Mouse (Mus musculus): ENCODE data around the gene Olfr463. TPM values are rescaled to one million over a fixed set of nuclear protein-coding genes. Genes with fewer than 3 reads are reported as not detected.

Olfr463 gene
- polyA plus RNA-seq, 1 experiment from 2014 or later, result not detected

- Histone ChIP-seq H3K4me3 (replicated peaks; ENCODE audit: low read length) (no peak overlapping the region), H3K36me3 (ENCODE audit: control insufficient read depth, insufficient read depth) (no peaks in the 10 kb centered on the region), H3K9me3 (ENCODE audit: control insufficient read depth, low read length) (no peaks in the 10 kb centered on the region), H3K9ac (replicated peaks; ENCODE audit: low read depth, low read length) (no peak overlapping the region), H3K27ac (ENCODE audit: low read length) (no peak overlapping the region), H3K4me1 (replicated peaks; ENCODE audit: control insufficient read depth, insufficient read depth, low read length) (peaks cover 11% of the 10 kb centered on the region), H3K27me3 (replicated peaks; ENCODE audit: control insufficient read depth, insufficient read depth, low read length) (no peaks in the 10 kb centered on the region), H3K4me2 (ENCODE audit: low read length) (no peak overlapping the region)
- no peak for ATAC-seq
- 87% methylated on average over 7 of the region's 7 CpGs for WGBS
These were observed 42.6 kb downstream of the Olfr463 start for GRCm38 (mm10) chr11:87854550-87854949.

GRCm38 (mm10) chr11:87853597-87853954 lies 43.6 kb downstream of the Olfr463 start:
- ATAC-seq, result peak; percentile 57
- Histone ChIP-seq H3K4me1 (replicated peaks; ENCODE audit: control insufficient read depth, insufficient read depth, low read length) (peaks cover 11% of the 10 kb centered on the region), H3K36me3 (ENCODE audit: control insufficient read depth, insufficient read depth) (no peaks in the 10 kb centered on the region), H3K9ac (replicated peaks; ENCODE audit: low read depth, low read length) (peak overlapping the region; percentile 58), H3K4me3 (replicated peaks; ENCODE audit: low read length) (peak overlapping the region; percentile 53), H3K9me3 (ENCODE audit: control insufficient read depth, low read length) (no peaks in the 10 kb centered on the region), H3K27ac (ENCODE audit: low read length) (peak overlapping the region; percentile 66), H3K27me3 (replicated peaks; ENCODE audit: control insufficient read depth, insufficient read depth, low read length) (no peaks in the 10 kb centered on the region), H3K4me2 (ENCODE audit: low read length) (peak overlapping the region; percentile 62)
- 33% methylated on average over 8 of the region's 8 CpGs for WGBS

- peaks cover 11% of the 10 kb centered on the region for H3K4me1 ChIP-seq (replicated peaks; ENCODE audit: control insufficient read depth, insufficient read depth, low read length)
- 4% methylated on average over 40 of the region's 40 CpGs for WGBS
- no peaks in the 10 kb centered on the region for H3K36me3 ChIP-seq (ENCODE audit: control insufficient read depth, insufficient read depth)
- peak within 1 kb of the TSS; percentile 62 for H3K4me2 ChIP-seq (ENCODE audit: low read length)
- peak within 1 kb of the TSS; percentile 58 for H3K9ac ChIP-seq (replicated peaks; ENCODE audit: low read depth, low read length)
- no peaks in the 10 kb centered on the region for H3K27me3 ChIP-seq (replicated peaks; ENCODE audit: control insufficient read depth, insufficient read depth, low read length)
- peak within 1 kb of the TSS; percentile 66 for H3K27ac ChIP-seq (ENCODE audit: low read length)
- no peaks in the 10 kb centered on the region for H3K9me3 ChIP-seq (ENCODE audit: control insufficient read depth, low read length)
- peak; percentile 99 for ATAC-seq
- peak within 1 kb of the TSS; percentile 53 for H3K4me3 ChIP-seq (replicated peaks; ENCODE audit: low read length)
These were observed 44.2 kb downstream of the Olfr463 start, which contains the start of gene Mks1 for GRCm38 (mm10) chr11:87852690-87853596. Gene Mks1 (plus strand): TSS chr11:87853215.

GRCm38 (mm10) chr11:87847884-87848283 lies 49.3 kb downstream of the Olfr463 start:
- Histone ChIP-seq H3K4me1 (replicated peaks; ENCODE audit: control insufficient read depth, insufficient read depth, low read length) (peaks cover 4% of the 10 kb centered on the region; the same call in 1 of the 2 replicates), H3K27ac (ENCODE audit: low read length) (no peak overlapping the region), H3K27me3 (replicated peaks; ENCODE audit: control insufficient read depth, insufficient read depth, low read length) (no peaks in the 10 kb centered on the region), H3K36me3 (ENCODE audit: control insufficient read depth, insufficient read depth) (no peaks in the 10 kb centered on the region), H3K4me3 (replicated peaks; ENCODE audit: low read length) (no peak overlapping the region), H3K4me2 (ENCODE audit: low read length) (no peak overlapping the region), H3K9ac (replicated peaks; ENCODE audit: low read depth, low read length) (no peak overlapping the region), H3K9me3 (ENCODE audit: control insufficient read depth, low read length) (no peaks in the 10 kb centered on the region)
- WGBS, result 62% methylated on average over 6 of the region's 6 CpGs
- no peak for ATAC-seq

- WGBS, result 86% methylated on average over 12 of the region's 12 CpGs
- no peaks in the 10 kb centered on the region for H3K27me3 ChIP-seq (replicated peaks; ENCODE audit: control insufficient read depth, insufficient read depth, low read length)
- H3K27ac ChIP-seq (ENCODE audit: low read length), result no peak overlapping the region
- H3K4me3 ChIP-seq (replicated peaks; ENCODE audit: low read length), result no peak overlapping the region
- H3K9ac ChIP-seq (replicated peaks; ENCODE audit: low read depth, low read length), result no peak overlapping the region
- H3K36me3 ChIP-seq (ENCODE audit: control insufficient read depth, insufficient read depth), result no peaks in the 10 kb centered on the region
- ATAC-seq, result no peak
- H3K9me3 ChIP-seq (ENCODE audit: control insufficient read depth, low read length), result no peaks in the 10 kb centered on the region
- H3K4me1 ChIP-seq (replicated peaks; ENCODE audit: control insufficient read depth, insufficient read depth, low read length), result no peaks in the 10 kb centered on the region
- no peak overlapping the region for H3K4me2 ChIP-seq (ENCODE audit: low read length)
These were observed 50.1 kb downstream of the Olfr463 start for GRCm38 (mm10) chr11:87846968-87847600.

Other genes starting within 250 kb of the Olfr463 start
- 0.76 and 1.9 TPM in 2 replicates for gene Rnf43, start 234.7 kb downstream of the Olfr463 start, polyA plus RNA-seq (2015; fragmentation: Nextera tagmentation; extraction: Ambion mirVana)
- gene Supt4a, start 159.8 kb downstream of the Olfr463 start, polyA plus RNA-seq (2015; fragmentation: Nextera tagmentation; extraction: Ambion mirVana), result 133 and 147 TPM in 2 replicates
- gene Tspoap1, start 136.8 kb downstream of the Olfr463 start, polyA plus RNA-seq (2015; fragmentation: Nextera tagmentation; extraction: Ambion mirVana), result 26.4 and 47.4 TPM in 2 replicates
- 0.29 and 0.80 TPM in 2 replicates for gene Mpo, start 103.8 kb downstream of the Olfr463 start, polyA plus RNA-seq (2015; fragmentation: Nextera tagmentation; extraction: Ambion mirVana)
- gene Lpo, start 69.1 kb downstream of the Olfr463 start, polyA plus RNA-seq (2015; fragmentation: Nextera tagmentation; extraction: Ambion mirVana), result 0.42 and 0.48 TPM in 2 replicates
- gene Mks1, start 44.2 kb downstream of the Olfr463 start, polyA plus RNA-seq (2015; fragmentation: Nextera tagmentation; extraction: Ambion mirVana), result 9.7 and 12.6 TPM in 2 replicates
- 0.24 TPM in 1 of 2 replicates, not detected in the other for gene Epx, start 21.9 kb downstream of the Olfr463 start, polyA plus RNA-seq (2015; fragmentation: Nextera tagmentation; extraction: Ambion mirVana)
- gene Olfr462, start 5.1 kb downstream of the Olfr463 start, polyA plus RNA-seq (2015; fragmentation: Nextera tagmentation; extraction: Ambion mirVana), result not detected in 2 replicates
- gene Olfr464, start 23.6 kb upstream of the Olfr463 start, polyA plus RNA-seq (2015; fragmentation: Nextera tagmentation; extraction: Ambion mirVana), result not detected in 2 replicates
- 31.8 and 43.1 TPM in 2 replicates for gene Dynll2, start 90.1 kb upstream of the Olfr463 start, polyA plus RNA-seq (2015; fragmentation: Nextera tagmentation; extraction: Ambion mirVana)
- 290 and 334 TPM in 2 replicates for gene Srsf1, start 150.0 kb upstream of the Olfr463 start, polyA plus RNA-seq (2015; fragmentation: Nextera tagmentation; extraction: Ambion mirVana)
- gene Vezf1, start 170.9 kb upstream of the Olfr463 start, polyA plus RNA-seq (2015; fragmentation: Nextera tagmentation; extraction: Ambion mirVana), result 59.7 and 68.1 TPM in 2 replicates
- 36.0 and 40.3 TPM in 2 replicates for gene Cuedc1, start 200.7 kb upstream of the Olfr463 start, polyA plus RNA-seq (2015; fragmentation: Nextera tagmentation; extraction: Ambion mirVana)

Measured in forebrain, embryonic 16.5 days (tissue).